Mouse (Mus musculus) heart, postnatal 0 days (tissue): ENCODE results near the gene Grip2. TPM values are rescaled to one million over a fixed set of nuclear protein-coding genes. Genes with fewer than 3 reads are reported as not detected.

Source experiments
- ATAC-seq: fragments of 200-750 bp; cut with Nextera tagmentation; 2 replicates; pipeline ENCODE4 v1.8.0; 2017; ENCODE audit warnings: low read depth, moderate number of reproducible peaks, moderate library complexity; ENCODE audit not compliant: insufficient read depth
- DNase-seq: peaks from one replicate; pipeline ENCODE4 v3.0.0-alpha.2; 2016; ENCODE audit warnings: low spot score
- H3K27ac ChIP-seq: fragments of 300-500 bp; sonication (generic); 2 replicates; pipeline ENCODE4 v1.5.1; 2014; ENCODE audit warnings: low read depth, mild to moderate bottlenecking
- H3K27me3 ChIP-seq: fragments of 300-500 bp; sonication (generic); 2 replicates; pipeline ENCODE4 v1.6.1; 2014; ENCODE audit warnings: low read length, mixed read lengths; ENCODE audit not compliant: control insufficient read depth, insufficient read depth
- H3K36me3 ChIP-seq: fragments of 300-500 bp; sonication (generic); replicated peaks from 2 replicates; pipeline ENCODE4 v1.6.1; 2014; ENCODE audit warnings: low read length, mixed read lengths; ENCODE audit not compliant: control insufficient read depth, insufficient read depth
- H3K4me1 ChIP-seq: fragments of 300-500 bp; sonication (generic); 2 replicates; pipeline ENCODE4 v1.6.1; 2014; ENCODE audit warnings: antibody characterized with exemption; ENCODE audit not compliant: control insufficient read depth, insufficient read depth
- H3K4me2 ChIP-seq: fragments of 300-500 bp; sonication (generic); 2 replicates; pipeline ENCODE4 v1.6.1; 2014; ENCODE audit warnings: low read depth, mild to moderate bottlenecking, low read length, moderate library complexity
- H3K4me3 ChIP-seq: fragments of 300-500 bp; sonication (generic); 2 replicates; pipeline ENCODE4 v1.5.1; 2014; ENCODE audit warnings: low read depth, low read length
- H3K9ac ChIP-seq: fragments of 300-500 bp; sonication (generic); replicated peaks from 2 replicates; pipeline ENCODE4 v1.6.1; 2014; ENCODE audit warnings: low read depth, low read length, mixed read lengths
- H3K9me3 ChIP-seq: fragments of 300-500 bp; sonication (generic); replicated peaks from 2 replicates; pipeline ENCODE4 v1.6.1; 2016; ENCODE audit warnings: low read length; ENCODE audit not compliant: control insufficient read depth
- CTCF ChIP-seq: IDR thresholded peaks from 2 replicates; pipeline ENCODE4 v1.5.1; 2016; ENCODE audit warnings: antibody characterized with exemption, control low read depth, low read depth
- EP300 ChIP-seq: IDR thresholded peaks from 2 replicates; pipeline ENCODE4 v1.6.1; 2016; ENCODE audit warnings: antibody characterized with exemption, low read depth
- WGBS: fragments of 180-500 bp; shearing (Covaris S2); extraction: QIAGEN DNeasy Blood & Tissue Kit; methylation state at CpG from one replicate; pipeline ENCODE4 v1.1.7; 2014; 5-methylcytosine and 5-hydroxymethylcytosine counted together
- polyA plus RNA-seq: library from polyadenylated mRNA; unstranded; fragments of >200 nt; fragmentation: Nextera tagmentation; extraction: Ambion mirVana; gene quantifications from 2 replicates; pipeline ENCODE4 v1.2.1, GENCODE M21; 2015
- total RNA-seq: library from RNA; depleted of rRNA; stranded (reverse); fragments of >200 nt; gene quantifications from 2 replicates; pipeline ENCODE4 v1.2.3, GENCODE M21; 2014; ENCODE audit warnings: low replicate concordance

The Grip2 gene
- total and polyA plus RNA-seq, 2 experiments from 2014 or later, result 7.6 to 14.7 TPM

DNA sequence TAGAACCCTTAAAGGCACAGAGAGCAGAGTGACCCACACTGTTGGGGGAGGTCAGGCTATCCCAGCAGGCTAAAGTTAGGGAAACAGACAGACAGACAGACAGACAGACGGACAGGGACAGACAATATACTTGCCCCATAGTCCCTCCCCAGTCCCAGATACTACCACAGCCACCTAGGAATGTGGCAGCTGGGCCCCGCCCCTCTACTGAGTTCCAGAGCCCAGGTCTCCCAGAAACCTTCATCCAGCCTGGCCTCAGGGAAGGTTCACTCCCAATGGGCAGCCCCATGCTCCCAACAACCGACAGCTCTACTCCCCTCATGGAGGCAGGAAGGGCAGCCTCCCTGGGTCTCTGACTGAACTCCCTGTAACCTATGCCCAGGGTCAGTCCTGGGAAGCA, 31.4 kb downstream of the Grip2 start:
- no peak for TF ChIP-seq EP300
- TF ChIP-seq CTCF, result no peak
- Histone ChIP-seq H3K4me2 (peak overlapping the region; percentile 61), H3K9ac (peak overlapping the region; percentile 49), H3K36me3 (no peaks in the 10 kb centered on the region), H3K4me1 (peaks cover 41% of the 10 kb centered on the region), H3K9me3 (no peaks in the 10 kb centered on the region), H3K27ac (peak overlapping the region; percentile 64), H3K4me3 (peak overlapping the region; percentile 43), H3K27me3 (no peaks in the 10 kb centered on the region)
- DNase-seq, result no peak
- WGBS, result 45% methylated on average over 3 of the region's 3 CpGs
- ATAC-seq, result 0 out of 2 replicates have a peak, but pooled peaks have one; percentile 4

DNA sequence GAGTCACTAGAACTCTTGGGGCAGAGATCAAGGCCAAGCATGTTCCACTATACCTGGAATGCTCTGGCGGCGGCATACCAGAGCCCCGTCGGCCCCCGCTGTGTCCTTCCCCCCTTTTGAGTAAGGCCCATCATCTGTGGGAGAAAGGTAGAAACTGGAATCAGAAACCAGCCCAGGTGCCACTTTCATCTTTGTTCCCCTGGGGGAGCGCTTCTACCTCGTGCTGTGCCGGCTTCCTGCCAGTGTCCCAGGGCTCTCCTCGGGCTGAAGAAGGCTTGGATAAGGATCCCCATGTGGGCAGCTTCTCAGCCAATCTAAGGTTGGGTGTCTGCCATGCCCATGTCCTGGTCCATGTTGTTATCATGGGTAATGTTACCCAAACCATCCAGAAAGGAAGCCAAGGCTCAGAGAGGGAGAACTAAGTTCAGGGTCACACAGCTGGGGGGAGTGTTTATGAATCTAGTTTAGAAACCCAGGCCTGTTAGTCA, 38.7 kb downstream of the Grip2 start:
- TF ChIP-seq EP300 (no peak), CTCF (no peak)
- H3K4me1 ChIP-seq, result peaks cover 55% of the 10 kb centered on the region
- WGBS, result 66% methylated on average over 9 of the region's 9 CpGs

DNA sequence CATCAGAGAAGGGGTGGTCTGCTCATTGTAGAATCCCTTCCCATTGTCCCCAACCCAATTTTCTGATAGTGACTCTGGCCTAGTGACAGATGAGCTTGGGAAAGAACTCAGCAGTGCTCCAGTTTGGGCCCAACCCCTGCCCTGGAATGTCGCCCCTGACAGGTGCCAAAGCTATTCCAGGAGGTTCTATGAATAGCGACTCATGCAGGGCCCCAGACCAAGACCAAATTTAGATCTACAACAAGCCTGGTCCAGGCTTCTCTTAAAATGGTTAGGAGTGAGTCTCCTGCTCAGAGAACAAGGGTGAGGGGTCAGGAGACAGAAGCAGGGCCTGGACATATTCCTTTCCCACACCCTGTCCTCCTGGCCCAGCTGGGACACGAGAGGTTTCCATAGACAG, 42.0 kb downstream of the Grip2 start:
- WGBS, result 34% methylated on average over 3 of the region's 3 CpGs
- Histone ChIP-seq H3K4me2 (no peak overlapping the region), H3K4me3 (no peak overlapping the region), H3K9ac (0 out of 2 replicates have a peak overlapping the region, but pooled peaks have one; percentile 10), H3K27me3 (no peaks in the 10 kb centered on the region), H3K4me1 (peaks cover 31% of the 10 kb centered on the region), H3K9me3 (no peaks in the 10 kb centered on the region), H3K27ac (peak overlapping the region; percentile 98), H3K36me3 (peaks cover 50% of the 10 kb centered on the region)
- TF ChIP-seq EP300, result peak; percentile 87; the same call in 1 of the 2 replicates
- no peak for TF ChIP-seq CTCF
- ATAC-seq (peak; percentile 90), DNase-seq (peak; percentile 75)

More for the DNA sequence above, 38.7 kb downstream of the Grip2 start:
- ATAC-seq, result no peak
- Histone ChIP-seq H3K36me3 (peaks cover 18% of the 10 kb centered on the region), H3K27ac (peak overlapping the region; percentile 13; the same call in 1 of the 2 replicates), H3K27me3 (no peaks in the 10 kb centered on the region), H3K4me2 (no peak overlapping the region), H3K9me3 (no peaks in the 10 kb centered on the region), H3K4me3 (no peak overlapping the region), H3K9ac (no peak overlapping the region)
- no peak for DNase-seq

DNA sequence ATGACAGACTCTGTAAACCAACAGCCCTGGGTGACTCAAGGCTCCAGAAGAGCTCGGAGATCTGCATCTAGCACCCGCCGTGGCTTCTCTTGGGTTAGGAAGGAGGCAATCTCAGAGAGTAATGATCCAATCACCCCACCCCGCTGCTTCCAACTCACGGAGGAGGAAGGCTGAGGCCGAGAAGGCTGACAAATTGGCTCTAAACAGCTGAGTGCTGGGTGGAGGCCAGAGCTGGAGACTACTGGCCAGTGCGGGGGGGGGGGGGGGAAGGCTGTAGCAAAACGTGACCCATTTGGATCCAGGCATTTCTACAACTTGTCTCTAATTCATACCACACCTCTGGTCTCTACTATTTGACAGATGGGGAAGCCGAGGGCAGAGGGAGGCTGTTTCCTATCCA, 47.8 kb downstream of the Grip2 start:
- Histone ChIP-seq H3K4me3 (no peak overlapping the region), H3K27me3 (no peaks in the 10 kb centered on the region), H3K36me3 (peaks cover 71% of the 10 kb centered on the region), H3K27ac (no peak overlapping the region), H3K4me1 (no peaks in the 10 kb centered on the region), H3K4me2 (no peak overlapping the region), H3K9ac (no peak overlapping the region), H3K9me3 (no peaks in the 10 kb centered on the region)
- no peak for DNase-seq
- WGBS, result 54% methylated on average over 8 of the region's 9 CpGs
- ATAC-seq, result no peak
- TF ChIP-seq CTCF, result no peak
- TF ChIP-seq EP300, result no peak

DNA sequence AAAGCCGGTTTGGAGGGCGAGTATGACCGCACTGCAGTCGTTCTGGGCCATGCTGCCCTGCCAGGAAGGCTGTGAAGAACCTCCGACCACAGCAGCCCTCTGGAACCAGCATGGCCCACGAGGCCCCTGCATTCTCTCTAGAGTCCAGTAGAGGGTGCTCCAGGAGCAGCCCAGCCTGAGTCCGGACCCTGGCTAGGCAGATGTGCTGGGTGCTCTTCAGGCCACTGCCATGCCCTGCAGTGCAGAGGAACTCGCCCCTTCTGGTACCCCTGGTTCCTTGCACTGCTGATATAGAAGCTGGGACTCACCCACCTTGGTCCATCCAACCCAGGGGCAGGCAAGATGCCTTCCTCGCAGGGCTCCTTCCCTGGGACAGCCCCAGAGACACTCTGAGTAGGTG, 50.5 kb downstream of the Grip2 start:
- ATAC-seq, result peak; percentile 79
- 11% methylated on average over 9 of the region's 9 CpGs for WGBS
- no peaks in the 10 kb centered on the region for H3K4me1 ChIP-seq
- H3K9me3 ChIP-seq, result no peaks in the 10 kb centered on the region
- no peaks in the 10 kb centered on the region for H3K27me3 ChIP-seq
- no peak overlapping the region for H3K9ac ChIP-seq
- H3K4me2 ChIP-seq, result no peak overlapping the region
- no peak overlapping the region for H3K27ac ChIP-seq
- DNase-seq, result peak; percentile 61
- no peak overlapping the region for H3K4me3 ChIP-seq
- H3K36me3 ChIP-seq, result peaks cover 70% of the 10 kb centered on the region
- TF ChIP-seq CTCF (peak; percentile 95), EP300 (no peak)

DNA sequence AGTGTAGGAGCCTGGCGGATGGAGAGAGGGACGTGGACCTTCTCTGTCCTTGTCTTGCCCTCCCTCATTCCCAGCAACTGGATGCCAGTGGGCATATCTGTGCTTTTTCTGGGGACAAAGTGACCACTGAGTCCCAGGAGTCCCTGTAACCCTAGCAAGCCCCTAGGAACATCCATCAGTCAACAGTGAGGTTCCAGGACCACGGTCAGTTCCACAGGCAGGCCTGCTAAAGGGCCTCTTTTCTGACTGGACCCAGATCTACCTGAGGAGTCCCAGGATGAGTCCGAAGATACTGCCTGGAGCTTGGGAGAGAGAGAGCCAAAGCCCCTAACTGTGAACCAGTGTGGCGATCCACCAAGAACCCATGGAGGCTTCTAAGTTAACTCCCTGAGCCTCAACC, 53.1 kb downstream of the Grip2 start:
- no peak overlapping the region for H3K4me2 ChIP-seq
- TF ChIP-seq EP300, result no peak
- no peak for TF ChIP-seq CTCF
- no peak overlapping the region for H3K27ac ChIP-seq
- no peaks in the 10 kb centered on the region for H3K4me1 ChIP-seq
- H3K9me3 ChIP-seq, result peaks cover 4% of the 10 kb centered on the region
- H3K4me3 ChIP-seq, result no peak overlapping the region
- ATAC-seq, result no peak
- no peak for DNase-seq
- H3K27me3 ChIP-seq, result no peaks in the 10 kb centered on the region
- 72% methylated on average over 5 of the region's 5 CpGs for WGBS
- no peak overlapping the region for H3K9ac ChIP-seq
- H3K36me3 ChIP-seq, result peaks cover 46% of the 10 kb centered on the region
